Mouse (Mus musculus): Measurements from ENCODE around the gene Gm20532.

The Gm20532 gene

DNA sequence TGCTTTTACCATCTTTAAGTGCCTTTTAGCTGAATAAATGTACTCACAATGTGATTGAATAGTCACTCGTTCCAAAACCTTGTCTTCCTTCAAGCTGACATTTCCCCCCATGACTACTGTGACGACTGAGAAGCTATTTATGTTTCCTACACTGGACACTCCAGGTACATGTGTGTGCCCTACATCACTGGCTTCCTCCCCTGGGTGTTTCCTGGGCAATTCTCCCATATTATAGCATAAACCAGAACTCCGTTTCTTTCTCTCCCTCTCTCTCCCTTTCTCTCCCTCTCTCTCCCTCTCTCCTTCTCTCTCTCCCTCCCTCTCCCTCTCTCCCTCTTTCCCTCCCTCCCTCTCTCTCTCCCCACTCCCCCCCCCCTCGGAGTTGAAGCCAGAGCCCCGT is 12.6 kb upstream of the Gm20532 start:
- DNase-seq (ENCODE audit: low spot score) = no peak

DNA sequence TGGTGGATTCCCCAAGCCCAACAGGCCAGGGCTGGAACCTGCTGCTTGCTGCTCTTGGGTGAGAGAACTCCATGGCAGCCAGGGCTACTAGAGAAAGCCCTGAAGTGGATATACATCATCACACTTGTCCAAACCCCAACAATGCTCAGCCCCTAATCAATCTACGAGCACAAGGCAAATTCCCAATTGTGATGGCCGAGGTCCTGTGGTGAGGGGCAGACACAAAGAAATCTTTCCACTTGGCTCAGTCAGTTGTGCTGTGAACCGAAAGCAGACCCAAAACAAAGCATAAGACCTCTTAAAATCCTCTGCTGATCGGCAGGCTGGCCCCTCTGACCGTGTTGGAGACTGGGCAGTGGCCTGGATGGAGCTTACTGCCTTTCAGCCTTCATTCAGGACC is 11.6 kb upstream of the Gm20532 start:
- no peak for DNase-seq (ENCODE audit: low spot score)

DNA sequence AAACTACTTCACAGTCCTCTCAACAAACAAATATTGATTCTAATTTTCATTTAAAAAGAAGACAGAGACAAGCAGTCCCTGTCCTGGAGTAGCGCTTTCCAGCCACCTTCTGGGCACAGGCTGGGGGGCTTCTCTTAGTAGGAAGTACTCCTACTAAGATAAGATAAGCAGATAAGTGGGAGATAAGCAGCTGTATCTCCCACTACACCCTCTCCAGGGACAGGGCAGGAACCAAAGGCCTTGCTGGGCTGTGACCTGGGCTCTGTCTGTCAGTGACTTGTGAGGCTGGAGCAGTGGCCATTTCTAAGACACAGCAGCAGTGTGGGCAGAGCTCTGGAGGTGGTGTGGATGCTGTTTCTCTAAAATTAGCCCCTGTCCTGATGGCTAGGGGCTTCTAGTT is 11.1 kb upstream of the Gm20532 start:
- DNase-seq (ENCODE audit: low spot score) = no peak

DNA sequence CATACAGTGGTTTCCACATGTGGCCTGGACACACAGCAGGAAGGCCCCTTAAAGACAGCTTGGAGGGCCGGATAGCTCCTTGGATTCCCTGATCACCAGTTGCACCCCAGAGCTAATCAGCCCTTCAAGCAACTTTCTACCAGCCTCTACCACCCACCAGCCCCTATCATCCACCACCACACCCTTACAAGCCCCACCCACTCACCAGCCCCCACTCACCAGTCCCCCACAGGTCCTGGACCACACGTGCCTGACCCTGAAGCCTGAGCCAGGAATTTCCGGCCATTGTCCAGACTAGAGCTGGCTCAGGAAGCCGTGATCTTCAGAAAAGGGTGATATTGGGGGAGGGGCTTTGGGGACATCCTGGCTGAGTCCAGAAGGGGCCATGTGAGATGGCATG is 10.6 kb upstream of the Gm20532 start:
- no peak for DNase-seq (ENCODE audit: low spot score)

DNA sequence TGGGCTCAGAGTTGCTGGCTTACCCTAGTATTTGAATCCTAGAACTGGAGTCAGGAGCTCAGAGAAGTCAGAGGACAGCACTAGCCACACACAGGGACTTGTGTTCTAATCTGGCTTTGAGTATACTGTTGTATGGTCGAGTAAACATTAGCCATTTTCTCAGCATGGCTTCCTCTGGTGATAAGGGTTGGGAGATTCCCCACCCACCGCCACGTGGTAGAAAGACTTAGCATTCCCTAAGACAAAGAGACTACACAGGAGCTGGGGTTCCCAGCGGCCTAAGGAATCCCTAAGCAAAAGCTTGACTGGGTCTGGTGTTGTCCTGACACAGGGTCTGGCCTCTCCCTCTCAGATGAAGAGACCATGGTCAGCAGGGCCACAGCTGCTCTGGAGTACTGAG is 10.0 kb upstream of the Gm20532 start:
- no peak for DNase-seq (ENCODE audit: low spot score)

DNA sequence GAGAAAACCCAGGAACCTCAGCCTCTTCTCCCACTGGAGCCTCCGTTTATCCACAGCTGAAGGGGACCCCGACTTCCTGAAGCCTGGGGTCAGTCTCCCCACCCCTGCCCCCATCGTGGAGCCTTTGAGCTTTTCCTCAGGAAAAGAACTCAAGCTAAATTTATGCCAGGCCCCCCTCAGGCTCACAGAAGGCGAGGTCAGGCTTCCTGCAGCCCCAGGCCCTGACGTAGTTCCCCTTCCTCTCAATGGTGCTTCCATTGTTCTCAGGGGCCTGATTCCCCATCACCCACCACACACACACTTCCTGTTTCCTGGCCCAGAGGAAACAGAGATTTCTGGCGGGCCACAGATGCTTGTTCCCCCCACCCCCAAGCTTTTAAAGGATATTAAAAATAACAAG is 8.1 kb upstream of the Gm20532 start:
- no peak for DNase-seq (ENCODE audit: low spot score)

DNA sequence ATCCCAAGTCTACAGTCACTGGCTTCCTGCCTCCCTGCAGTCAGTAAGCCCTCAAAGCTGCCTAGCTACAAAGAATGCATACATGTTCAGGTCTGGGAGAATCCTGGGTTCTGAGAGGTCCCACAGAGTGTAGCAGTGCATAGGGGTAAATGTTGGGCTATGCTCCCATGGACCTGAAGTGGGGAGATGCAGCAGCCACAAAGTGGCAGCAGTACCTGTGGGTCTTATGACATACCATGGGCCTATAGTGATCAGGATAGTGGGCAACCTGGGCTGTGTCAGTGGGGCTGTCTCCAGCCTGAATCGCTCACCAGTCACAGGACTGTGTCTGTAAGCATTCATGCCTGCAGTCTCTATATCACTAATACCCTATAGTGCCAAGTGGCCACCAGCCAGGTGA is 6.7 kb upstream of the Gm20532 start, which contains the start of gene Egfl7:
Gene Egfl7, plus strand, starts transcription at position 301 of the 400 bp plus-strand sequence.
- DNase-seq (ENCODE audit: low spot score) = no peak

DNA sequence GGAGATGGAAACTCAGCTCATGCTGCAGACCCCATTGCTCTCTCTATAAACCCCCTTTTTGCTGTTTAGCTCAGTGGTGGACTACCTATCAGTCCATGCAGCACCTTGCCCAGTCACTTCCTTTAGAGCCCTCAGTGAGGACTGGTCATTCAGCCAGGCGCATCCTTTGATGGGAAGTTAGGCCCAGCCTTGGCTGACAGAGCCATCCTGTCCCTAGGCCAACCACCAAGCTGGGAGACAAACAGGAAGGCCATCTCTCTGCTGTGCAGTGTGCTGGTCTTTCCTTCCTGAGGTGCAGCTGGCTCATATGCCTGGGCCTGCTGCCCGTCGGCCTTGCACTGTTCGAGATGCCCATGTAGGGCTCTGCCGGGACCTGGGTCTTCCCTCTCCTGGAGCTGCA is 5.7 kb upstream of the Gm20532 start:
- no peak for DNase-seq (ENCODE audit: low spot score)

DNA sequence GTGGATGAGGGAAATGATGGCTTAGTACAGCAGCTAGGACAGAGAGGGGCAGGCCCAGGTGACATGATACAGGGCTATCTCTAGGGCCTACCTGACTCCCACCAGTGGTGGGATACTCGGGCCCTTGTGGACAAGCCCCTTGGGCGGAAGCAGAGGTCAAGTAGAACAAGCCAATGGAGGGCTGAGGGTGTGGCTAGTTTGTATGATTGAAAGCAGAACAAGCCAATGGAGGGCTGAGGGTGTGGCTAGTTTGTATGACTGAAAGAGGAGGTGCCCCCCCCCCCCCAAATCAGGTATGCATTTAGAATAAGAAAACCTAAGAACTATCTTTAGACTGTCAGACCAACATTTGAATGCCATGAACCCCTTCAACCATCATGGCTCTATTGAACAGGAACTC is 4.2 kb upstream of the Gm20532 start:
- DNase-seq (ENCODE audit: low spot score) = no peak

DNA sequence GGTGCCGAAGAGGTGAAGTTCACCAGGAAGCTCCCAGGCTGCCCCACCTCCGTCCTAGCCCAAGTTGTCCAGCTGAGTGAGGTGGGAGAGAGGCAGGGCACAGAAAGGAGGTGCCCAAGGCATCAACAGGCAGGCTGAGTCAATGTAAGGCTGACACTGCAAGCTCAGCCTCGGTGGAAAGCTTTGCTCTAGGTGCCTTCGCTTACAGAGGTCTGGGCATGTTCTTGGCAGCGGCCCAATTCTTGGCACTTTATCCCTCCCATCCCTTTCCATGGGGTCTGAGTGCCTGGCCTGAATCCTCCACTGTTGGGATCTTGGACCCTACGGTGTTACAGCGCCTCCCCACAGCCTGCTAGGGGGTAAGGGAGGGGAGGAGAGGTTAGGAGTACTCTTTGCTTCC is 3.7 kb upstream of the Gm20532 start:
- no peak for DNase-seq (ENCODE audit: low spot score)

DNA sequence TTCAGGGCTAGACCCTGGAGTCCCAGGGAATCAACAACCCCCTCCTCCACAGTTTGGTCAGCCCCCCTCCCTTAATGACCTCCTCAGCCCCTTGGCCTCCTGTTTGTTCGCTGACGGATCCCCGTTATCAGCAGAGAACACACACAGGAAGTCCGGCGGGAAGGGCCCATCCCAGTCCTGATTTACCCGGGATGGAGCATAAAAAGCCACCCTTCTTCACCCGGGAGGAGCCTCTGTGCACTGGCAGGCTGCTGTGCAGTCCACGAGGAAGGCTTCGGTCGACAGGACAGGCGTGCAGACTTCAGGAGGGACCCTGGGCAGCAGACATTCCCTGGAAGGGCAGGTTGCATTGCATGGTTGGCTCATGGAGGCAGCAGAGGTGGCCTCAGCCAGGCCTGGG is 2.8 kb upstream of the Gm20532 start:
- DNase-seq (ENCODE audit: low spot score) = no peak

DNA sequence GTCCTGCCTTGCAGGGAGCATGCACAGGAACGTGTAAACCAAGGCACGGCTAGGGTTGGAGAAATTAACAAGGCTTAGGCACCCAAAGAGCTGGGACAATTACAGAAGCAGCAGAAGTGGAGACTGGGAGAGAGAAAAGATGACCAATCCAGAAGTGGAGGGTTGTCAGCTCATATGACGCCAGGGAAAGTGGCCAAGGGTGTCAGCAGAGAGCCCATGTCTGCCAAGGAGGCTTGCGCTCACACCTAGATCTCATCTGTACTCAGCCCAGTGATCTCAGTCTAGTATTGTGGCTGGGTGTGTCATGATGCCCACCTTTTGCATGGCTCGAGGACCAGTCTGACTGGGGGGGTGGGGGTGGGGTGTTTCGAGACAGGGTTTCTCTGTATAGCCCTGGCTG is 726 bp upstream of the Gm20532 start:
- DNase-seq (ENCODE audit: low spot score) = no peak

DNA sequence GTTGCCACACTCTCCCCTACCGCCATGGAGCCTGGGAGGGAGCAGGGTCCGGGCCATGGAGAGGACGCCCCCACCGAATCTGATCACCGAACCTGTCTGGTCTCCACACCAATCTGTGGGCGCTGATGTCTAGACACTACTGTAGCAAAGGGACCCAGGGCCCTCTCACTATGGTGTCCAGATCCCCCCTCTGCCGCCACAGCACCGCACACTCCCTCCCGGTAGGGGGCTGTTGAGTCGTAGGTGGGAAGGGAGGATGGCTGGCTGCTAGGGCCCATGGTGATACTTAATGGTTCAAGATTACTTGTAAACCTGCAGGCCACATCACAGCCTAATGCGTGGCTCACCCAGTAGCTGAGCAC is 586 bp downstream of the Gm20532 start:
- DNase-seq (ENCODE audit: low spot score) = no peak

DNA sequence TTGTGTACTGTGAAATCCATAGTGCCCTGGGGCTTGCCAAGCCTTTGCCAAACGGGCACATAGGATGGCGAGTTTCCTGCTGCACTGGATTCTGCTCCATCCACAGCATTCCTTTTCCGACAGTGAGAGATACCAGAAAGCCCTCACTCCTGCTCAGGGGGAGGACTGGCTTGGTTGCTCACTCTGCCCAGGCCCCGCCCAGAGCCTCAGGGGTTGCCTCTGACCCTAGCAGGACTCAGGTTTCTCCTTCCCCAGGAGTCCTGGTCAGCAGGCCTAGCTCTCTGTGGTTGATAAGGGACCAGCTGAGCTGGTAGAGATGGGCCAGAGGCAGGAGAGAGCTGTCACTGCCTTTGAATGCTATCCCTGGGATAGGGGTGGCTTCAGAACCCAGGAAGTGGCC is 2.1 kb downstream of the Gm20532 start:
- no peak for DNase-seq (ENCODE audit: low spot score)

DNA sequence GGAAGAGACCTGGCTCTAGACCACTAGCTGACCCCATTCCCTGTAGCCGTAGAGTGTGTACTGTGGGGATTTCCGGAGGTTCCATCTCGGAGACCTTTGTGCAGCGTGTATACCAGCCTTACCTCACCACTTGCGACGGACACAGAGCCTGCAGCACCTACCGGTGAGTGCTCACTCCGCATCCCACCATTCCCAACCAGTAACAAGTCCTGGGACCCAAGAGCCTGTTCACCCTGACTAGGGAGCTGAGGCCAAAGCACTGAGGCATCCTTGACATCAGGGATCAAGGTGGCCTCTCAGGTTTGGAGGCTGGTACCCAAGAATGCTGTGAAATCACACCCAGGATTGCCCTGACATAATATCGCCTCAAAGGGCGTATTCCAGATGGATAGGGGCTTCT is 2.8 kb downstream of the Gm20532 start:
- no peak for DNase-seq (ENCODE audit: low spot score)

DNA sequence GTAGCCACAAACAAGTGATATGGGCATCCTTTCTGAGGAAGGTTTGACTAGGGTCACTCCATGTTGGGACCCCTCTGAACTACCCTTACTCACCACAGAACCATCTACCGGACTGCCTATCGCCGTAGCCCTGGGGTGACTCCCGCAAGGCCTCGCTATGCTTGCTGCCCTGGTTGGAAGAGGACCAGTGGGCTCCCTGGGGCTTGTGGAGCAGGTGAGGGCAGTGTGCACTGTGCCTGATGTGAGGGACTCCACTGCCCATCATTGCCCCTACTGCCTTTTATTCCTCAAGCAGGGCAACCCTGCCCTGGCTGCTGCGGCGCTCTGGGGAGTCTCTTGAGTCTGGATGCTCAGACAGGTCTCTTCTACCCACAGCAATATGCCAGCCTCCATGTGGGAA is 3.8 kb downstream of the Gm20532 start:
- no peak for DNase-seq (ENCODE audit: low spot score)

DNA sequence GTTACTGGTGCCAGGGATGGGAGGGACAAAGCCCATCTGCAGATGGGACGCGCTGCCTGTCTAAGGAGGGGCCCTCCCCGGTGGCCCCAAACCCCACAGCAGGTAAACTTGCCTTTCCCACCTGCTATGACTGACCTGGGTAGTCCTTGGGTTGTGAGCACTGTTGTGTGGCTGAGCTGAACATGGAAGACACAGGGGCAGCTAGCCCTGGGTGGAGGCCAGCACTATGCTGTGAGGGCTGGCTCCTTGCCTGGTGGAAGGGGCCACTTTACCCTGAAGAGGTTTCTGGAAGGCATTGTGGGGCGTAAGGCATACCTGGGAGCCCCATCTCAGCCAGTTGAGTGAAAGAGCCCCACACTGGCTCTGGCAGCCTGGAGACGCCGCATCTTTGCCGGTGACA is 4.5 kb downstream of the Gm20532 start:
- DNase-seq (ENCODE audit: low spot score) = no peak

DNA sequence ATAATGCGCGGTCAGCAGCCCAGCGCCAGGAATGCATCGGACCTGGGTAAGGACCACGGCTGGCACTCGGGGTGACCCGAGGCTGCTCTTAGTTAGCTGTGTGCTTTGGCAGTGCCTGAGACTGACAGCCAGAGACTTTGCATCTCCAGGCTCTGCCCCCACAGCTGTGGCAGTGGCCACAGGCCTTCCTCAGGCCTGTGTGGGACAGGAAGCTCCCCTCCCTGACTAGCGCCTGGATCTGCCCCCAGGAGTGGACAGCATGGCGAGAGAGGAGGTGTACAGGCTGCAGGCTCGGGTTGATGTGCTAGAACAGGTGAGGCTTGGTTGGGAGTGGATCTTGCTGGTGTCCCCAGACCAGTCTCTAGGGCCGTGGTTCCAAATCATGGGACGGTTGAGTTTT is 5.0 kb downstream of the Gm20532 start:
- DNase-seq (ENCODE audit: low spot score) = no peak

DNA sequence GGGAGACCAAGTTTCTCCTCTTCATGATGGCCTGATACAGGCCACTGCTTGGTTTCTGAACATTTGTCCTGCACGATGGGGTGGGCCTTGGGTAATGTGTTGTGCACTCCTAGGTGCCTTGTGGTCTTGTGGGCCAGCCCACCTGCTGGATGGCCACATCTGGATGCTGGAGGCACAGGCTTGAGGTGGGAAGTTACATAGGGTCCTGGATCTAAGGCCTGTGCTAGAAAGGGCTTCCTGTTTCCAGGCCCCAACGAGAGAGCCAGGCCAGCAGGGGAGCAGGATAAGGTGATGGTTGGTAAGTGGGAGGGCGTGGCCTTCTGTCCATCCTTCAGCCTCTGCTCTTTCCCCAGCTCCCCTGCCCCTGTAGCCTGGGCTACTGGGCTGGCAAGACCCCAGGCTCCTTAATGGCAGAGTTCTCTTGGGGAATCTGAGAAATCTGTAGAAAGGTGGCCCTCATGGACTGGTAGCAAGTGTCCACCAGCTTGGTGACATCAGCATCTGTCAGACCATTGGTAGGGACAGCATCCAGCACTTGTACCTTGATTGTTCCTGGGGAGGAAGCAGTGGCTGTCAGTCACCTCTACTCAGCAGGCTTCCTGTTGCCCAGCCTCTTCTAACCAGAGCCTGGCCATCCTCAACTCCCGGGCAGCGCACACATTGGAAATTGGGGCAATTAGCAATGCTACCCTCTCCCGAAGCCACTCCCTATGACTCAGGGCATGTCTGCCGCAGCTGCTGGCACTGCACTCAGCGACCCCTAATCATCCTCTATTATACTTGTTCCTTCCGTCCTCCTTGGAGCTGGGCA is 7.0 kb downstream of the Gm20532 start:
- no peak for DNase-seq (ENCODE audit: low spot score)

DNA sequence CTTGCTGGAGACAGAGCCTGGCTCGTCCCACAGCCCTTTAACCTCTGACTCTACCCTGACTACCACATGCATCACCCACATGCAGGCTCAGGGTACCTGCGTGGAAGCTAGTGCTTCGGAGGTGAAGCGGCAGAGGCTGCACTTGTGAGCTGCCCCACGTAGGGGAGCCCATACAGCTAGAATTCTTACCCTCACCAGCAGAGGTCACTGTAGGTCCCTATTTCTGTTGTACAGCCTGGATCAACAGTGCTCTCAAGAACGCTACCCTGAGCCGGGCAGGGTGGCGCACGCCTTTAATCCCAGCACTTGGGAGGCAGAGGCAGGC is 7.5 kb downstream of the Gm20532 start:
- no peak for DNase-seq (ENCODE audit: low spot score)

DNA sequence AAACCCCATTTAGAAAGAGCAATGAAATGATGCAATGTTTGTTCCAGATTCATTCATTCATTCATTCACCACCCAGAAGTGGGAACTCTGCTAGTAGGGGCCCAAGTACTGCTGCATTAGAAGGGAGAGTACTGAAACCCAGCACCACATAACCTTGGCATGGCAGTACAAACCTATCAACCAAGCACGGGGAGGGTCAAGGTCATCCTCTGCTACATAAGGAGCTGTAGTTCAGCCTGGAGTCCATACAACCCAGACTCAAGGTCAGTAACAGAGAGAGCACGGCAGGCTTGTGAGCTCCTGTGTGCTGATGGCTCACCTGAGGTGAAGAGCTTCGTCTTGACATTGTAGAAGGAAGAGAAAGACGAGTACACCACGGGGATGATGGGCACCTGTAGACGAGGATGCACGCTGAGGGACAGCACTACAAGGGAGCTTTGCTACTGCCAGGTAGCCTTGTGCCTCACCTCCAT is 8.1 kb downstream of the Gm20532 start:
- DNase-seq (ENCODE audit: low spot score) = no peak

DNA sequence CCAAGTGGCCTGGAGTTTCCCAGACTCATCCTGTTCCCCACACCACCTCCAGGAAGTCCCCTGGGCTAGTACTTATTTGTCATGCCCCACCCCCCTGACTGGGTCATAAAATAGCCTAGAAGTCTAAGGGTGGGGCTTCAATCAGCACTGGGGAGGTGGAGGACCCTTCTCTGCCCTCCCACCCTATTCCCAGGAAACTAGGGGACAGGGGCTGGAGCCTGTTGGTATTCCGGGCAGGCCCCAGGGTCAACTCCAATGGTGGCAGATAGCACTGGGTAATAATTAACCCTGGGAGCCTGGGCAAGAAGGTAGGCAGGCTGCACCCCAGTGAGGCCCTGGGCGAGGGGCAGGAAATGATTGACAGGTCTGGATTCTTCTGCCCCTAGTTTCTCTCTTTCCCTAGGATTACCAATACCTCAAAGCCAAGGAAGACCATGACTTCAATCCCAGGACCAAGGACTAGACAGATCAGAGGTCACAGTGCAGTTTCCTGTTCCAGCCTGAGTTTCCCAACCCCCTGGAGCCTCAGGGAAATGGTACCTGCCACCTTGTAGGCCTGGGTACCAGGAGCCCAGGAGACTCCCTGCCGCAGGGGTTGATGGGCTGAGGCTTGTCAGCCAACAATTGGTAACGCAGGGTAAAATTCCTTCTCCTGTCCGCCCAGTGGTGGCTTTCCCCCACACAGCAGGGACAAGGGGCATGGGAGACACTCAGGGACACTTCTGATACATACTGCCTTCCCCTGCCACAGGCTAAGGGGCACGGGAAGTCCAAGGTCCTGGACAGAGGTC is 8.7 kb downstream of the Gm20532 start:
- DNase-seq (ENCODE audit: low spot score) = no peak

DNA sequence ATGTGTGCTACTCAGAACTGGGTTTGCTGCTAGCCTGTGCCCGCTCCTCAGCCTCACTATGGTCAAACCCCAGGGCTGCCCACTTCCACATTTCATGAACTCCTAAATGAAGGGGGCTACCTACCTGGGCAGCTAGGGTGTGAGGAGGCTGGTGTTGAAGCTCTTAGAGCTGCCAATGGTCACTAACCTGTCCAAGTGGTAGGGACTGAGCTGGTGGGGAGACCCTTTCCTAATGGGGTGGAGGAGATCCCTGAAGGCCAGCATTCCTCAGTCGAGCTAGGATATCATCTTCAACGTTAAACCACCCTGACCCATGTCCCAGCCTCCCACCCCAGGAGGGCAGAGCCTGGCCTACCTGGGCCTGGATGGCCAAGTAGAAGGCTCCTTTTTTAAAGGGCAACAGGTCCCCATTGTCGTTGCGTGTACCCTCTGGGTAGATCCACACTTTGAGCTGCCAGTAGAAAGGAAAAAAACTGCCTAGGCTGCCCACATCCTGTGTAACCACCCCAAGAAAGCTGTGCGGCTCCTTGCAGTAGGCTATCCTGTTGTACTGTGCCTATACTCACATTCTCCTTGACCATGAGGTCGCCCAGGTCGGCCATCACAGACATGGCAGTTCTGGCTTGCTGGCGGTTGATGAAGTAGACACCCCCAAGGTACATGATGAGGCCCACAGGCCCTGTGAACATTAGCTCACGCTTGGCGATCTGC is 9.4 kb downstream of the Gm20532 start:
- DNase-seq (ENCODE audit: low spot score) = no peak
